Mouse (Mus musculus) left cerebral cortex, adult 8-10 months (tissue): ENCODE data around the gene Prph. TPM values are rescaled to one million over a fixed set of nuclear protein-coding genes. Genes with fewer than 3 reads are reported as not detected.

Source experiments
- DNase-seq, 2 experiments: peaks; one replicate each; pipeline ENCODE4 v3.0.0; 2022; ENCODE audit warnings: low spot score in 2 of 2
- microRNA-seq, 2 experiments: library from miRNA; unstranded; fragments of <30 nt; microRNA quantifications; one replicate each; pipeline ENCODE4 v1.2.0; 2022
- total RNA-seq, 4 experiments: library from RNA; stranded (reverse); gene quantifications; 2 replicates each; pipeline ENCODE4 v1.2.4; 2022

Gene Prph
- total RNA-seq, 4 experiments from 2014 or later, result 0.73 to 1.5 (median 1.2) TPM

DNA sequence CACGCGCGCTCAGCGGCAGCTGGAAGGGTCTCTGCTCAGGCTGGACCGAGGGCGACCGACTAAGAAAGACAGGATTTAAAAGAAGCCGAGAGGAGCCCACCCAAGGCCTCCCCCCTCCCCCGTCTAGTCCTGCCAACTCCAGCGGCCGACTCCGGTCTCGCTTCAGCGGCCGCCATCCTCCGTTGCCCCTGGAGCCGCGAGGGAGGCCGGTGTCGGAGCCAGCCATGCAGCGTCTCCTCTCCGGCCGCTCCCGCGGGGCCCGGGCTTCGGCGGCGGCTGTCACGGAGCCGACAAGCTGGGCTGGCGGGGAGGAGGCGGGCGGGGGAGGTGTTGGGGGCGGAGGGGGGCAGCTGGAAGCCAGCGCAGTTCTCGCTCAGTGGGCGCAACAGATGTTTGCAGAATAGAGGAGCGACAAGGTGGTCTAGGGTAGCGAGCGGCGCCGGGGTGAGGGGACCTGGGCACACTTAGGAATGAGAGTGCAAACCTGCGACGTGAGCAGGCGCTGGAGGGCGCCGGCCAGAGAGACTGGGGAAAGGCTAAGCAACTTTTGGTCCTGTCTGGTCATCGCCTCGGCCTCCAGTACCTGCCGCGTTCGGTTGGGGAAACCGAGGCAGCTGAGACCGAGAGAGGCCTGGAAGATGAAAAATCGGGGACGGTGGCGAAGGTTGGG is 42.0 kb downstream of the Prph start:
- no peak for DNase-seq

DNA sequence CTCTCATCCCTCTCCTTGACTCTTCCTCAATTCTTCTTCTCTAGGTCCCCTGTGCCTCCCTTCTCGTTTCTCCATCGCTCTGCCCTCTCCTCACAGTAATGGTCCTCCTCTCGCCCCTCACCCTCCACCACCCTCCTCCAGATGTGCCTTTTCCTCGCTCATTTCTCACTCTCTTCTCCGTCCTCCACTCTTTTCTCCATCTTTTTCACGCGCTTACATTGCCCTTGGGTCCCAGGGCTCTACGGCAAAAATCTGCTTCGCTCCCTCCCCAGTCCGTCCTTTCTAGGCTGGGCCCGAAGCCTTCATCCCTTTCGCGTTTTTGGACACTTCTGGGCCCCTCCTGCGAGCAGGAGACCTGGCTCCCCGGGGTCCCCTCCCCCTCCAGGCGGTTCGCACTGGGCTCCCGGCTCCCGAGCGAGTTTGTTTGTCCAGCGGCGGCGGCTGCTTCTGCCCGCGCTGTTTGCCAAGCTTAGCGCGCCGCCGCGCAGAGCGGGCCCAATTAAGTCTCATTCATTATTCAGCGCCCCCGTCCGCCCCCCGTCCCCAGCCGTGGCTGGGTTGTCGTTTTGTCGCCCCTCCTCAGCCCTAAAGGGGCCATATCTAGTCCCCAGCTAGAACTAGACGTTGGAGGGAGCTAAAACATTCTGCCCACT is 43.0 kb downstream of the Prph start:
- no peak for DNase-seq

DNA sequence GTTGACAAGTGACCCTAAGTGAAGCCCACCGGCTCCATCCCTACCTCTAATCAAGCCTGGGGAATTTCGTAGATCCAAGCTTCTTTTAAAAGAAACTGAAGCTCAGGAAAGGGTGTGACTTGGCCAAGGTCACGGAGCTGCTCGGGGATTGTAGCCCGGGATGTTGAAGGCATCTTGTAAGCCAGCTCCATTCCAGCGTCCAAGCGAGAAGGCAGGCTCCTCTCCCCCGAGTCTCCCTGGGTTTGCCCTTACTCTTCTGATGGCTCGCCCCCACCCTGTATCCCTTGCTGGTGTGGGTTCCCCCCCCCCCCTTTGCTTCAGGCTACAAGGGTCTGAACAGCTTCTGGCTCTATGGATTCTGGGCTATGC is 43.5 kb downstream of the Prph start:
- no peak for DNase-seq

GRCm38 (mm10) chr15:99099139-99099556 is 44.2 kb downstream of the Prph start:
- no peak for DNase-seq

GRCm38 (mm10) chr15:99099984-99100383 is 45.0 kb downstream of the Prph start:
- DNase-seq, result no peak

DNA sequence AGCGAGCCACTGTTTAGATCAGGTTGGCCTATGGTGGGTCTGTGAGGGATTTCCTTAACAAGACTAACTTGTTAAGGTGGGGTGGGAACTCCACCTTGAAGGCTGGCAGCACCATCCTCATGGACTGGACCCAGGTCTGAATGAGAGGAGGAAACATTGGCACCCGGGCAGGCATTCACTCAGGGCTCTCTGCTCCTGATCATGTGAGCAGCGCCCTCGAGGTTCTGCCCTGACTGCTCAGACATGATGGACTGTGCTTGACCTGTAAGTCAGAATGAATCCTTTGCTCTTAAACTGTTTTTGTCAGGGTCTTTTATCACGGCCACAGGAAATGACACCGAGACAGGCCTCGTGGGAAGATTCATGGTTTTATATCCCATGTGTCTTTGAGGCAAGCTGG is 50.3 kb downstream of the Prph start:
- no peak for DNase-seq

DNA sequence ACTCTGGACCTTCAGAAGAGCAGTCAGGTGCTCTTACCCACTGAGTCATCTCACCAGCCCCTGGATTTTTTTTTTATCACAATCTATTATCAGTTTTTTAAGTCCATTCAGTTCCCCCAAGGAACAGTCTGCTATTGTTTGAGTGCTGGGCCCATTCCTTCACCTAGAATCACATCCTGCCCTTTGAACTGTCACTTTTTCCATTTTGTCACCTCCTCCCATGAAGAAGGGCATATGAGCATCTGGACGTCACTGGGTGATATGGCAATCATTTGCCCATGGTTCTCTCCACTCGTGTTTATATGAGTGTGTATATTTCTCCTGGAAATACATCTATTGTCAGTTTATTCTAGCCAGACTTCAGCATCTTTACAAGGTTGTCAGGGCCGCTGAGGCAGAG is 52.9 kb downstream of the Prph start:
- DNase-seq, result no peak

Small RNA genes within 50 kb of the gene (microRNA-seq; reads per million reads assigned to microRNA genes)
- 0 reads per million in 2 experiments for gene Mir6960

Other genes with a start within 250 kb of the Prph start
- 100 to 1,000 TPM; 692 to 784 (median 734) TPM for gene Ddn, start 245.7 kb upstream of the Prph start, total RNA-seq
- 10 to 100 TPM; 47.4 to 60.9 (median 53.2) TPM for gene Prkag1, start 223.7 kb upstream of the Prph start, total RNA-seq
- gene Kmt2d, start 184.0 kb upstream of the Prph start, total RNA-seq, result 10 to 100 TPM; 65.4 to 88.7 (median 76.5) TPM
- 10 to 100 TPM in 2 of 4 experiments, 1 to 10 TPM in 2; 8.4 to 10.9 (median 10.2) TPM for gene Rhebl1, start 160.6 kb upstream of the Prph start, total RNA-seq
- under 1 TPM in 3 of 4 experiments, not detected in 1; 0.12 to 0.39 (median 0.13) TPM for gene Dhh, start 156.6 kb upstream of the Prph start, total RNA-seq
- 10 to 100 TPM; 13.7 to 17.9 (median 14.7) TPM for gene Lmbr1l, start 136.9 kb upstream of the Prph start, total RNA-seq
- 100 to 1,000 TPM; 560 to 600 (median 569) TPM for gene Tuba1b, start 120.6 kb upstream of the Prph start, total RNA-seq
- gene Gm49450, start 101.6 kb upstream of the Prph start, total RNA-seq, result not detected
- 100 to 1,000 TPM; 904 to 960 (median 945) TPM for gene Tuba1a, start 101.5 kb upstream of the Prph start, total RNA-seq
- gene Tuba1c, start 25.3 kb upstream of the Prph start, total RNA-seq, result 10 to 100 TPM; 41.1 to 59.7 (median 56.5) TPM
- under 1 TPM in 2 of 4 experiments, not detected in 2; 0.74 to 0.95 TPM for gene Troap, start 19.4 kb downstream of the Prph start, total RNA-seq
- not detected for gene C1ql4, start 32.6 kb downstream of the Prph start, total RNA-seq
- under 1 TPM in 3 of 4 experiments, not detected in 1; 0.30 to 0.56 (median 0.34) TPM for gene Dnajc22, start 38.0 kb downstream of the Prph start, total RNA-seq
- gene Spats2, start 70.7 kb downstream of the Prph start, total RNA-seq, result 10 to 100 TPM; 29.7 to 34.1 (median 33.2) TPM
- 100 to 1,000 TPM; 141 to 172 (median 154) TPM for gene Kcnh3, start 169.7 kb downstream of the Prph start, total RNA-seq
- 10 to 100 TPM; 86.7 to 96.0 (median 87.8) TPM for gene Mcrs1, start 196.8 kb downstream of the Prph start, total RNA-seq
- gene Prpf40b, start 239.9 kb downstream of the Prph start, total RNA-seq, result 10 to 100 TPM; 87.9 to 95.7 (median 93.4) TPM
- 1 to 10 TPM in 3 of 4 experiments, under 1 TPM in 1; 0.58 to 2.1 (median 1.1) TPM for gene Fam186b, start 240.7 kb downstream of the Prph start, total RNA-seq